Comparison of ENCODE assay signal across 12 mouse cellular contexts in the genomic region with DNA sequence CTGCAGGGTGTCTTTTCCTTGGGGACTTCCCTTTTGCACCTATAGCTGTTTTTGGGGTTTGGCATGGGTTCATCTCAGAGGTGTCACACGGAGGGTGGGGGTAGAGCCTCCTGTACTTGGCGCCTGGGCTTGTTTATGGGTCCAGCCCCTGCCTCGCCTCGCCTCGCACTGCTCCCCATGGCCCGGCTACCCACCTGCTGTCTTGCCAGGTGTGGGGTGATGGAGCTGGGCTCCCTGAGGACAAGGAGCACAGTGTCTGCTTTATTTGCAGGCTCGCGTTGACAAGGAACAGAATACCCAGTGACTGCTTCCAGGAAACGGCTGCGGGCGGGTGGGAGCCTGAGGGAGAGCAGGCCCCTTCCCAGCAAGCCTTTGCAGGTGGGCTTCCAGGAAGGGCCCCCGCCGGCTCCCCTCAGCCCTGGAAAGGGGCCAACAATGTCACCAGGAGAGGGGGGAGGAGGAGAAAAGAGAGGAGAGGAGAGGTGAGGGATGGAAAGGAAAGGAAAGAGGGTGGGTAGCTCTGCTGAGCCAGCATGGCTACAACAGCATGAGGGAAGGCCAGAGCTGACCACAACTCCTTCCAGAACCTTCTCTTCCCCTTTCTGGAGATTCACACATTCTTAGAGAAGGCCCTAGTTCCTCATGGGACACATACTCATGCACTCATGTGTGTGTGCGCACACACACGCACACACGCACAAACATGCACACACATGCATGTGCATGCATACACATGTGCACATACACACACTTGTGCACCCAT. TPM values are rescaled to one million over a fixed set of nuclear protein-coding genes. Genes with fewer than 3 reads are reported as not detected.
DNase-seq lines count a peak whose midpoint lies in the region; ATAC-seq and TF ChIP-seq lines count a peak whose summit lies in the region.
"Had no signal": no experiment of that assay in that cellular context is flagged by ENCODE, and none has a peak within 500 bp of the region (broad histone marks: within the 10 kb centered on the region; RNA-seq: fewer than 3 reads in every experiment).

No protein-coding gene starts in this region.

- peaks cover under 1% of the 10 kb centered on the region; the same call in 1 of the 2 replicates for H3K27me3 ChIP-seq in forebrain, embryonic 10.5 days (ENCODE audit: poor library complexity, severe bottlenecking)
- no peaks in the 10 kb centered on the region for H3K27me3 ChIP-seq in forebrain, embryonic 13.5 days
- H3K27me3 ChIP-seq in midbrain, embryonic 11.5 days (ENCODE audit: control insufficient read depth, insufficient read depth, low read length), result no peaks in the 10 kb centered on the region
- H3K27me3 ChIP-seq in midbrain, postnatal 0 days (ENCODE audit: insufficient read depth, low read length), result no peaks in the 10 kb centered on the region
- no peaks in the 10 kb centered on the region for H3K27me3 ChIP-seq in limb, embryonic 12.5 days
- no peaks in the 10 kb centered on the region for H3K27me3 ChIP-seq in stomach, embryonic 16.5 days (ENCODE audit: control insufficient read depth, insufficient read depth, low read length)
- H3K27me3 ChIP-seq: midbrain, embryonic 15.5 days had no signal

- peaks cover 67% of the 10 kb centered on the region for H3K4me1 ChIP-seq in forebrain, embryonic 10.5 days
- H3K4me1 ChIP-seq in forebrain, embryonic 13.5 days, result 0 out of 2 replicates have a peak, but pooled peaks cover 16% of the 10 kb centered on the region
- peaks cover 3% of the 10 kb centered on the region; the same call in 1 of the 2 replicates for H3K4me1 ChIP-seq in midbrain, embryonic 11.5 days (ENCODE audit: control insufficient read depth, insufficient read depth, low read length)
- H3K4me1 ChIP-seq in midbrain, postnatal 0 days (ENCODE audit: insufficient read depth, low read length), result no peaks in the 10 kb centered on the region; the same call in 1 of the 2 replicates
- peaks cover 73% of the 10 kb centered on the region for H3K4me1 ChIP-seq in limb, embryonic 12.5 days (replicated peaks)
- peaks cover 73% of the 10 kb centered on the region for H3K4me1 ChIP-seq in stomach, embryonic 16.5 days (ENCODE audit: control insufficient read depth, insufficient read depth, low read length)
- H3K4me1 ChIP-seq: midbrain, embryonic 15.5 days had no signal

- TF ChIP-seq CTCF in midbrain, postnatal 0 days (IDR thresholded peaks at IDR 0.05), result no peak

- no peaks in the 10 kb centered on the region for H3K9me3 ChIP-seq in forebrain, embryonic 10.5 days
- no peaks in the 10 kb centered on the region for H3K9me3 ChIP-seq in forebrain, embryonic 13.5 days (replicated peaks)
- no peaks in the 10 kb centered on the region for H3K9me3 ChIP-seq in midbrain, embryonic 11.5 days (ENCODE audit: control insufficient read depth, low read length)
- H3K9me3 ChIP-seq in midbrain, postnatal 0 days (ENCODE audit: low read length), result no peaks in the 10 kb centered on the region
- no peaks in the 10 kb centered on the region for H3K9me3 ChIP-seq in limb, embryonic 12.5 days
- H3K9me3 ChIP-seq in stomach, embryonic 16.5 days (replicated peaks; ENCODE audit: control insufficient read depth, low read length), result no peaks in the 10 kb centered on the region
- H3K9me3 ChIP-seq: midbrain, embryonic 15.5 days had no signal

- intact Hi-C loops in left cerebral cortex, postnatal 14 days (cut with DNase I), result no loop called here

- H3K4me2 ChIP-seq in forebrain, embryonic 13.5 days, result no peak overlapping the region
- no peak overlapping the region for H3K4me2 ChIP-seq in midbrain, embryonic 11.5 days
- H3K4me2 ChIP-seq in midbrain, postnatal 0 days (ENCODE audit: low read depth, low read length, poor library complexity, severe bottlenecking), result no peak overlapping the region
- H3K4me2 ChIP-seq in limb, embryonic 12.5 days, result peak overlapping the region; percentile 33
- no peak overlapping the region; the same call in 1 of the 2 replicates for H3K4me2 ChIP-seq in stomach, embryonic 16.5 days (ENCODE audit: low read depth, low read length)
- H3K4me2 ChIP-seq: midbrain, embryonic 15.5 days had no signal

- H3K27ac ChIP-seq in forebrain, embryonic 10.5 days, result peak overlapping the region; percentile 81
- no peak overlapping the region for H3K27ac ChIP-seq in forebrain, embryonic 13.5 days
- no peak overlapping the region for H3K27ac ChIP-seq in midbrain, embryonic 11.5 days (ENCODE audit: low read depth, low read length)
- no peak overlapping the region for H3K27ac ChIP-seq in midbrain, postnatal 0 days (ENCODE audit: low read depth, low read length)
- H3K27ac ChIP-seq in limb, embryonic 12.5 days, result peak overlapping the region; percentile 96
- peak overlapping the region; percentile 96 for H3K27ac ChIP-seq in stomach, embryonic 16.5 days (ENCODE audit: low read length)
- H3K27ac ChIP-seq: midbrain, embryonic 15.5 days had no signal

- H3K9ac ChIP-seq in forebrain, embryonic 13.5 days, result no peak overlapping the region
- H3K9ac ChIP-seq in midbrain, embryonic 11.5 days (ENCODE audit: low read length), result no peak overlapping the region
- H3K9ac ChIP-seq in midbrain, postnatal 0 days (replicated peaks; ENCODE audit: low read length, poor library complexity, severe bottlenecking), result no peak overlapping the region
- H3K9ac ChIP-seq in limb, embryonic 12.5 days (replicated peaks), result 0 out of 2 replicates have a peak overlapping the region, but pooled peaks have one; percentile 23
- H3K9ac ChIP-seq in stomach, embryonic 16.5 days (ENCODE audit: low read length), result peak overlapping the region; percentile 83
- H3K9ac ChIP-seq: midbrain, embryonic 15.5 days had no signal

- no peaks in the 10 kb centered on the region for H3K36me3 ChIP-seq in forebrain, embryonic 10.5 days (replicated peaks)
- H3K36me3 ChIP-seq in forebrain, embryonic 13.5 days (ENCODE audit: poor library complexity, severe bottlenecking), result no peaks in the 10 kb centered on the region
- no peaks in the 10 kb centered on the region for H3K36me3 ChIP-seq in midbrain, embryonic 11.5 days (ENCODE audit: control insufficient read depth, insufficient read depth, low read length)
- no peaks in the 10 kb centered on the region for H3K36me3 ChIP-seq in midbrain, postnatal 0 days (ENCODE audit: insufficient read depth, low read length)
- peaks cover 4% of the 10 kb centered on the region; the same call in 1 of the 2 replicates for H3K36me3 ChIP-seq in limb, embryonic 12.5 days
- no peaks in the 10 kb centered on the region for H3K36me3 ChIP-seq in stomach, embryonic 16.5 days (ENCODE audit: control insufficient read depth, insufficient read depth, low read length)
- H3K36me3 ChIP-seq: midbrain, embryonic 15.5 days had no signal

- DNase-seq in forebrain, embryonic 10.5 days (ENCODE audit: extremely low spot score, low spot score), result no peak
- peak; percentile 70 for DNase-seq in midbrain, embryonic 11.5 days (ENCODE audit: low spot score, missing footprints)
- DNase-seq in midbrain, postnatal 0 days (ENCODE audit: low spot score), result no peak
- no peak for DNase-seq in testis, postnatal 10 days (ENCODE audit: low spot score)
- DNase-seq in left cerebral cortex, postnatal 14 days (ENCODE audit: low spot score in 2 of 2), result no peak
- DNase-seq: B cell, adult 2 months; gastrocnemius, postnatal 10 days; spleen, adult 18-20 months had no signal

- 86% methylated on average over 16 of the region's 16 CpGs for WGBS in forebrain, embryonic 10.5 days
- 78% methylated on average over 16 of the region's 16 CpGs for WGBS in forebrain, embryonic 13.5 days
- 82% methylated on average over 16 of the region's 16 CpGs for WGBS in midbrain, embryonic 11.5 days
- 84% methylated on average over 16 of the region's 16 CpGs for WGBS in midbrain, postnatal 0 days
- 26% methylated on average over 16 of the region's 16 CpGs for WGBS in limb, embryonic 12.5 days
- 35% methylated on average over 16 of the region's 16 CpGs for WGBS in stomach, embryonic 16.5 days

- no peak for ATAC-seq in forebrain, embryonic 13.5 days
- no peak for ATAC-seq in midbrain, embryonic 11.5 days (ENCODE audit: low FRiP score)
- ATAC-seq in midbrain, postnatal 0 days (ENCODE audit: low FRiP score), result no peak
- ATAC-seq in limb, embryonic 12.5 days (ENCODE audit: insufficient number of reproducible peaks, insufficient read depth, low FRiP score, low TSS enrichment, low read depth), result peak; percentile 57
- no peak for ATAC-seq in stomach, embryonic 16.5 days (ENCODE audit: insufficient read depth, low FRiP score)
- ATAC-seq: midbrain, embryonic 15.5 days had no signal

- no peak overlapping the region for H3K4me3 ChIP-seq in forebrain, embryonic 10.5 days
- H3K4me3 ChIP-seq in forebrain, embryonic 13.5 days, result no peak overlapping the region
- no peak overlapping the region for H3K4me3 ChIP-seq in midbrain, embryonic 11.5 days (ENCODE audit: low read depth, low read length)
- H3K4me3 ChIP-seq in midbrain, postnatal 0 days (ENCODE audit: low read depth, low read length), result no peak overlapping the region
- H3K4me3 ChIP-seq in limb, embryonic 12.5 days (replicated peaks), result no peak overlapping the region
- H3K4me3 ChIP-seq in stomach, embryonic 16.5 days (replicated peaks; ENCODE audit: low read length), result no peak overlapping the region
- H3K4me3 ChIP-seq: midbrain, embryonic 15.5 days had no signal

RNA-seq across cellular contexts. Expression of a gene that starts 39.2 kb away (rescaled TPM):
- polyA plus RNA-seq in forebrain, embryonic 10.5 days (2016; fragmentation: Nextera tagmentation; extraction: Ambion mirVana), result 15.8 and 16.1 TPM in 2 replicates
- 16.2 and 16.5 TPM in 2 replicates for polyA plus RNA-seq in forebrain, embryonic 13.5 days (2015; fragmentation: Nextera tagmentation; extraction: Ambion mirVana)
- polyA plus RNA-seq in midbrain, embryonic 11.5 days (2014; fragmentation: Nextera tagmentation; extraction: Ambion mirVana), result 13.9 and 16.6 TPM in 2 replicates
- total RNA-seq in midbrain, postnatal 0 days (2014; rRNA removed), result 56.3 and 60.8 TPM in 2 replicates
- 24.6 and 30.1 TPM in 2 replicates for polyA plus RNA-seq in midbrain, postnatal 0 days (2015; fragmentation: Nextera tagmentation; extraction: Ambion mirVana)
- polyA plus RNA-seq in limb, embryonic 12.5 days (2016; fragmentation: Nextera tagmentation; extraction: Ambion mirVana), result 29.4 and 33.3 TPM in 2 replicates
- polyA plus RNA-seq in stomach, embryonic 16.5 days (2015; fragmentation: Nextera tagmentation; extraction: Ambion mirVana), result 16.2 and 30.7 TPM in 2 replicates
- total RNA-seq in left cerebral cortex, postnatal 14 days (2021), result 1 to 10 TPM; 4.1 to 8.0 TPM

Comparison
In these comparisons a context has a peak if more than half of its experiments do, and no peak if none do; other contexts are left out.
1. H3K27ac ChIP-seq: peak in forebrain, embryonic 10.5 days (single experiment), limb, embryonic 12.5 days (single experiment) and stomach, embryonic 16.5 days (single experiment); none in forebrain, embryonic 13.5 days (single experiment), midbrain, embryonic 11.5 days (single experiment) and midbrain, postnatal 0 days (single experiment).
2. H3K9ac ChIP-seq: peak in limb, embryonic 12.5 days (single experiment) and stomach, embryonic 16.5 days (single experiment); none in forebrain, embryonic 13.5 days (single experiment), midbrain, embryonic 11.5 days (single experiment) and midbrain, postnatal 0 days (single experiment).